Mouse (Mus musculus) liver, embryonic 16.5 days (tissue): ENCODE measurements around the gene Nf2. TPM values are rescaled to one million over a fixed set of nuclear protein-coding genes. Genes with fewer than 3 reads are reported as not detected.

Experiments
- ATAC-seq: fragments of 200-750 bp; cut with Nextera tagmentation; 2 replicates; pipeline ENCODE4 v1.8.0; 2017; ENCODE audit warnings: low read depth, mild to moderate bottlenecking, moderate number of reproducible peaks, moderate library complexity
- H3K27ac ChIP-seq: fragments of 300-500 bp; sonication (generic); 2 replicates; pipeline ENCODE4 v1.5.1; 2014; ENCODE audit warnings: mild to moderate bottlenecking, low read length
- H3K27me3 ChIP-seq: fragments of 300-500 bp; sonication (generic); 2 replicates; pipeline ENCODE4 v1.6.1; 2014; ENCODE audit warnings: low read depth, low read length, mixed read lengths; ENCODE audit not compliant: control insufficient read depth, insufficient read depth
- H3K36me3 ChIP-seq: fragments of 300-500 bp; sonication (generic); 2 replicates; pipeline ENCODE4 v1.6.1; 2014; ENCODE audit warnings: mild to moderate bottlenecking; ENCODE audit not compliant: control insufficient read depth, insufficient read depth
- H3K4me1 ChIP-seq: fragments of 300-500 bp; sonication (generic); 2 replicates; pipeline ENCODE4 v1.6.1; 2014; ENCODE audit warnings: low read depth, low read length, mixed read lengths; ENCODE audit not compliant: control insufficient read depth
- H3K4me2 ChIP-seq: fragments of 300-500 bp; sonication (generic); 2 replicates; pipeline ENCODE4 v1.6.1; 2014; ENCODE audit warnings: low read depth, low read length, mixed read lengths
- H3K4me3 ChIP-seq: fragments of 300-500 bp; sonication (generic); 2 replicates; pipeline ENCODE4 v1.5.1; 2014; ENCODE audit warnings: low read depth, mild to moderate bottlenecking, low read length
- H3K9ac ChIP-seq: fragments of 300-500 bp; sonication (generic); 2 replicates; pipeline ENCODE4 v1.6.1; 2014; ENCODE audit warnings: low read depth, low read length
- H3K9me3 ChIP-seq: fragments of 300-500 bp; sonication (generic); replicated peaks from 2 replicates; pipeline ENCODE4 v1.6.1; 2016; ENCODE audit warnings: low read length; ENCODE audit not compliant: control insufficient read depth
- WGBS: fragments of 180-500 bp; shearing (Covaris S2); extraction: QIAGEN DNeasy Blood & Tissue Kit; methylation state at CpG from one replicate; pipeline ENCODE4 v1.1.7; 2014; ENCODE audit not compliant: insufficient replicate concordance; 5-methylcytosine and 5-hydroxymethylcytosine counted together
- polyA plus RNA-seq: library from polyadenylated mRNA; unstranded; fragments of >200 nt; fragmentation: Nextera tagmentation; extraction: Ambion mirVana; gene quantifications from 2 replicates; pipeline ENCODE4 v1.2.1, GENCODE M21; 2015

Nf2 gene
- polyA plus RNA-seq, 1 experiment from 2014 or later: 11.9 TPM

GRCm38 (mm10) chr11:4784629-4785142, 64.7 kb downstream of the Nf2 start:
- Histone ChIP-seq H3K36me3 (peaks cover 10% of the 10 kb centered on the region), H3K4me2 (no peak overlapping the region), H3K27ac (no peak overlapping the region), H3K9me3 (no peaks in the 10 kb centered on the region), H3K4me3 (no peak overlapping the region), H3K27me3 (no peaks in the 10 kb centered on the region), H3K9ac (no peak overlapping the region), H3K4me1 (no peaks in the 10 kb centered on the region)
- 37% methylated on average over 5 of the region's 5 CpGs for WGBS
- no peak for ATAC-seq

GRCm38 (mm10) chr11:4783116-4783515, 66.2 kb downstream of the Nf2 start:
- H3K9ac ChIP-seq: no peak overlapping the region
- WGBS: 52% methylated on average over 3 of the region's 3 CpGs
- H3K36me3 ChIP-seq: peaks cover 8% of the 10 kb centered on the region
- H3K4me3 ChIP-seq: no peak overlapping the region
- no peaks in the 10 kb centered on the region for H3K4me1 ChIP-seq
- ATAC-seq: no peak
- no peak overlapping the region for H3K27ac ChIP-seq
- no peak overlapping the region for H3K4me2 ChIP-seq
- no peaks in the 10 kb centered on the region for H3K27me3 ChIP-seq
- H3K9me3 ChIP-seq: no peaks in the 10 kb centered on the region

GRCm38 (mm10) chr11:4780927-4781326, 68.4 kb downstream of the Nf2 start:
- peaks cover 4% of the 10 kb centered on the region for H3K36me3 ChIP-seq
- H3K27ac ChIP-seq: no peak overlapping the region
- no peak overlapping the region for H3K4me2 ChIP-seq
- no peaks in the 10 kb centered on the region for H3K9me3 ChIP-seq
- no peak overlapping the region for H3K9ac ChIP-seq
- WGBS: 74% methylated on average over 3 of the region's 3 CpGs
- H3K4me3 ChIP-seq: no peak overlapping the region
- H3K4me1 ChIP-seq: no peaks in the 10 kb centered on the region
- no peaks in the 10 kb centered on the region for H3K27me3 ChIP-seq
- no peak for ATAC-seq

GRCm38 (mm10) chr11:4772925-4773324, 76.4 kb downstream of the Nf2 start:
- 35% methylated on average over 3 of the region's 3 CpGs for WGBS
- H3K36me3 ChIP-seq: no peaks in the 10 kb centered on the region
- no peak overlapping the region for H3K4me2 ChIP-seq

GRCm38 (mm10) chr11:4771756-4772155, 77.6 kb downstream of the Nf2 start:
- Histone ChIP-seq H3K4me2 (no peak overlapping the region), H3K4me3 (no peak overlapping the region), H3K9me3 (no peaks in the 10 kb centered on the region), H3K27ac (no peak overlapping the region), H3K4me1 (no peaks in the 10 kb centered on the region), H3K36me3 (no peaks in the 10 kb centered on the region), H3K27me3 (no peaks in the 10 kb centered on the region), H3K9ac (no peak overlapping the region)
- 60% methylated on average over 7 of the region's 7 CpGs for WGBS
- ATAC-seq: no peak

More at GRCm38 (mm10) chr11:4772925-4773324, 76.4 kb downstream of the Nf2 start:
- ATAC-seq: no peak
- Histone ChIP-seq H3K27me3 (no peaks in the 10 kb centered on the region), H3K4me3 (no peak overlapping the region), H3K9me3 (no peaks in the 10 kb centered on the region), H3K9ac (no peak overlapping the region), H3K27ac (no peak overlapping the region), H3K4me1 (no peaks in the 10 kb centered on the region)

- no peaks in the 10 kb centered on the region for H3K4me1 ChIP-seq
- no peaks in the 10 kb centered on the region for H3K9me3 ChIP-seq
- H3K9ac ChIP-seq: no peak overlapping the region
- H3K4me2 ChIP-seq: no peak overlapping the region
- H3K4me3 ChIP-seq: no peak overlapping the region
- H3K36me3 ChIP-seq: no peaks in the 10 kb centered on the region
- WGBS: 85% methylated on average over 6 of the region's 6 CpGs
- H3K27ac ChIP-seq: no peak overlapping the region
- ATAC-seq: no peak
- no peaks in the 10 kb centered on the region for H3K27me3 ChIP-seq
These were observed 79.5 kb downstream of the Nf2 start for GRCm38 (mm10) chr11:4769881-4770280.

- no peaks in the 10 kb centered on the region for H3K36me3 ChIP-seq
- H3K4me2 ChIP-seq: no peak overlapping the region
- no peak overlapping the region for H3K9ac ChIP-seq
- WGBS: 78% methylated on average over 7 of the region's 7 CpGs
- no peak for ATAC-seq
- H3K4me1 ChIP-seq: no peaks in the 10 kb centered on the region
- no peak overlapping the region for H3K4me3 ChIP-seq
- no peaks in the 10 kb centered on the region for H3K9me3 ChIP-seq
- no peak overlapping the region for H3K27ac ChIP-seq
- no peaks in the 10 kb centered on the region for H3K27me3 ChIP-seq
These were observed 80.0 kb downstream of the Nf2 start for GRCm38 (mm10) chr11:4769293-4769692.

GRCm38 (mm10) chr11:4768399-4768798, 80.9 kb downstream of the Nf2 start:
- Histone ChIP-seq H3K9ac (no peak overlapping the region), H3K4me3 (no peak overlapping the region), H3K27me3 (no peaks in the 10 kb centered on the region), H3K9me3 (no peaks in the 10 kb centered on the region), H3K36me3 (no peaks in the 10 kb centered on the region), H3K27ac (no peak overlapping the region), H3K4me1 (no peaks in the 10 kb centered on the region), H3K4me2 (no peak overlapping the region)
- no peak for ATAC-seq
- WGBS: 64% methylated on average over 4 of the region's 4 CpGs

- ATAC-seq: no peak
These were observed 84.9 kb downstream of the Nf2 start for GRCm38 (mm10) chr11:4764476-4764875.

More at GRCm38 (mm10) chr11:4764476-4764875, 84.9 kb downstream of the Nf2 start:
- H3K4me2 ChIP-seq: no peak overlapping the region
- no peak overlapping the region for H3K27ac ChIP-seq
- WGBS: 53% methylated on average over 5 of the region's 5 CpGs
- no peaks in the 10 kb centered on the region for H3K4me1 ChIP-seq
- no peaks in the 10 kb centered on the region for H3K36me3 ChIP-seq
- no peaks in the 10 kb centered on the region for H3K9me3 ChIP-seq
- H3K4me3 ChIP-seq: no peak overlapping the region
- H3K9ac ChIP-seq: no peak overlapping the region
- peaks cover 11% of the 10 kb centered on the region for H3K27me3 ChIP-seq
